Mouse (Mus musculus) heart, adult 18-20 months (tissue): Measurements from ENCODE around the gene Slc25a43. TPM values are rescaled to one million over a fixed set of nuclear protein-coding genes. Genes with fewer than 3 reads are reported as not detected.

ENCODE experiments used
- DNase-seq, 2 experiments: peaks; one replicate each; pipeline ENCODE4 v3.0.0; 2021 to 2022; ENCODE audit warnings: mixed read lengths in 1 of 2
- total RNA-seq, 2 experiments: library from RNA; stranded (reverse); gene quantifications; 2 replicates each; pipeline ENCODE4 v1.2.3; 2021

Gene Slc25a43
- total RNA-seq, 2 experiments from 2014 or later: 0.26 TPM; not detected in 1

- peak in 1 of 2 experiments; percentile 8 for DNase-seq
Observed at GRCm38 (mm10) chrX:36825032-36825431, 81.6 kb downstream of the Slc25a43 start.

Other genes with a start within 250 kb of the Slc25a43 start
- 10 to 100 TPM; 20.8 to 28.4 TPM for gene Pgrmc1, start 145.5 kb upstream of the Slc25a43 start, total RNA-seq
- gene Akap17b, start 98.3 kb upstream of the Slc25a43 start, total RNA-seq: 1 to 10 TPM; 2.4 to 2.6 TPM
- 100 to 1,000 TPM; 369 to 422 TPM for gene Slc25a5, start 52.0 kb downstream of the Slc25a43 start, total RNA-seq
- 10 to 100 TPM; 69.8 to 71.6 TPM for gene Ube2a, start 130.2 kb downstream of the Slc25a43 start, total RNA-seq
- 10 to 100 TPM; 15.2 to 18.2 TPM for gene C330007P06Rik, start 130.5 kb downstream of the Slc25a43 start, total RNA-seq
- 1 to 10 TPM; 3.2 to 3.8 TPM for gene Nkrf, start 159.2 kb downstream of the Slc25a43 start, total RNA-seq
- gene Sept6, start 248.1 kb downstream of the Slc25a43 start, total RNA-seq: 1 to 10 TPM; 4.1 to 7.5 TPM